Mouse (Mus musculus) spleen, adult 10 weeks (tissue): Measurements from ENCODE around the gene Fcgr4. TPM values are rescaled to one million over a fixed set of nuclear protein-coding genes. Genes with fewer than 3 reads are reported as not detected.

Source experiments
- polyA plus RNA-seq: library from polyadenylated mRNA; stranded (reverse); fragments of 350-450 nt; fragmentation: Illumina TruSeq; extraction: RNeasy Lipid Tissue Mini Kit (QIAGEN cat#74804); gene quantifications from one replicate; pipeline ENCODE4 v1.2.3, GENCODE M21; 2015; ENCODE audit warnings: low replicate concordance; ENCODE audit not compliant: insufficient read depth

Gene Fcgr4
- polyA plus RNA-seq, result 32.6 TPM

DNA sequence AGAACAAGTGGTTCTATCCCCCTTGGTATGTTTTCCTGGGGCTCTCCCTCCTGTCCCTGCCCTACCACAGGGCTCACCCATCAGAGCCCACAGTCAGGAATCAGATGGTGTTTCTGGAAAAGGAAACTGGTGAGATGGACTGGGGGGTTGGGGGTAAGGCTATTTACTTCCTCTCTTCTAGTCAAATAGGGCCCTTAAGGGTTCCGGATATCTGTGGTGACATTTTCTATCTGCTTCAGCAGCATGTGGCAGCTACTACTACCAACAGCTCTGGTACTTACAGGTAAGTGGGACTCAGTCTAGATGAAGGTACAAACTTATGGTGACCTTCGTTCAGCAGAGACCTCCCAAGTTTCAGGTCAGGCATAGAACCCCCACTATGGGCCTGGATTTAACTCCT is at the start of gene Fcgr4:
Fcgr4 (plus strand) TSS at position 184 of the 400 bp plus-strand sequence.

DNA sequence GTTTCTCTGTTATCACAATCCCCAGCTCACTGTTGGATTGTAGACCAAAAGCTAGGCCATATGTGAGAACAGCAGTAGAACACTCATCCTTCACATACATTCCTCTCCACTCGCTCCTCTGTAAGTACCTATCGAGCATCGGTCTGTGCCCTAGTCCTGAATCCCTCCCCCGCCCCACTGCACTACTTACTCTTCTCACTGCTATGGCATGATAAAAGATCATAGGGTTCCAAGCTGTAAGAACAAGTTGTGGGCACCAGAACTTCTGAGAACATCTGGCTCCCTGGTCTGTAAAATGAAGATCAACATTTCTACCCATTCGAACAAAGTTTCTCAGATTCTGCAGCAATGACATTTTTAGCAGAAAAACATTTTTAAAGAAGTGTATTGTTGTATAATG is 42.3 kb upstream of the Fcgr4 start, which contains the start of gene Fcgr2b:
Fcgr2b (minus strand) TSS at position 101 of the 400 bp plus-strand sequence.

DNA sequence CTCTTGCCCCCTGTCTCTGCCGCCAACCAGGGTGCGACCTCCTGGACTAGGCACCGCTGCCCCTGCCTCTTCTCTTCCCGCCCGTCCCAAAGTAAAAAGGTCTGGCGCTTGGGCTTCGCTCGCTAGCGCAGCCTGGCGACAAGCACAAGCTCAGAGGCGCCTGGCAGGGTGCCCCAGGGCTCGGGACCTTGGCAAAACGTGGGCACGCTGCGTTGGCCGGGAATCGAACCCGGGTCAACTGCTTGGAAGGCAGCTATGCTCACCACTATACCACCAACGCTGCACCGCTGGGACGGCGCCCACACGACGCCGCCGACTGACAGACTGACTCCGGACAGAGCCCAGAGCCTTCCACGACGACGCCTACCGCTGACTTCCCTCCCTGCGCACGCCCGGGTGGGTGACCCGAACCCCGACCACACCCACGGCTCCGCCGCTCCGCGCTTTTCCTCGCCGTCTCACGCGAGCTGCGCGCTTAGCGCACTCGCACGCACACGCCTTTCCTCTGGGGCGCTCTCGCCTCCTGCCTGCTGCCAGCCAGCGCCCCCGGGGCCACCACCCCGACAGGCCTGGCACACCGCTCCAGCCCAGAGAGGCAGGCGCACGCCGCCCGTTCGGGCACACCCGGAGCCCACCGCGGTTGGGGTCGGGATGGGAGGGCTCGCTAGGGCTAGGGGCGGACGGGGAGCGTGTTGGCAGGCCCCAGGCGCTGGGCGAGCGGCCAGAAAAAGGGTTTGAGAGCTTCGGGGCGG is 45.9 kb downstream of the Fcgr4 start, which contains the start of gene Fcgr3:
Fcgr3 (minus strand) TSS at position 445 of the 752 bp plus-strand sequence.

Other genes starting within 250 kb of the Fcgr4 start
- gene Atf6, start 151.1 kb upstream of the Fcgr4 start, polyA plus RNA-seq, result 34.6 TPM
- 0.33 TPM for gene Gm26620, start 133.9 kb upstream of the Fcgr4 start, polyA plus RNA-seq
- gene Dusp12, start 133.4 kb upstream of the Fcgr4 start, polyA plus RNA-seq, result 33.1 TPM
- gene Fcrlb, start 106.0 kb upstream of the Fcgr4 start, polyA plus RNA-seq, result not detected
- 224 TPM for gene Fcrla, start 91.3 kb upstream of the Fcgr4 start, polyA plus RNA-seq
- 241 TPM for gene Fcgr2b, start 42.4 kb upstream of the Fcgr4 start, polyA plus RNA-seq
- gene Fcgr3, start 46.0 kb downstream of the Fcgr4 start, polyA plus RNA-seq, result 94.5 TPM
- 4.5 TPM for gene Cfap126, start 95.0 kb downstream of the Fcgr4 start, polyA plus RNA-seq
- 88.5 TPM for gene Sdhc, start 131.7 kb downstream of the Fcgr4 start, polyA plus RNA-seq
- gene Mpz, start 131.8 kb downstream of the Fcgr4 start, polyA plus RNA-seq, result 0.87 TPM
- gene Pcp4l1, start 177.3 kb downstream of the Fcgr4 start, polyA plus RNA-seq, result 7.7 TPM
- not detected for gene Nr1i3, start 195.1 kb downstream of the Fcgr4 start, polyA plus RNA-seq
- 22.7 TPM for gene Tomm40l, start 203.6 kb downstream of the Fcgr4 start, polyA plus RNA-seq
- gene Apoa2, start 206.1 kb downstream of the Fcgr4 start, polyA plus RNA-seq, result 1.5 TPM
- gene Fcer1g, start 215.4 kb downstream of the Fcgr4 start, polyA plus RNA-seq, result 360 TPM
- 0.59 TPM for gene Adamts4, start 231.5 kb downstream of the Fcgr4 start, polyA plus RNA-seq
- gene Ndufs2, start 232.5 kb downstream of the Fcgr4 start, polyA plus RNA-seq, result 127 TPM